Mouse (Mus musculus) thymus, adult 2 months (tissue): Measurements from ENCODE around the gene Prkag3. TPM values are rescaled to one million over a fixed set of nuclear protein-coding genes. Genes with fewer than 3 reads are reported as not detected.
A peak's percentile ranks its signal among the peaks of the same experiment; 100 is the strongest.

Source experiments
- DNase-seq: peaks from one replicate; pipeline ENCODE4 v3.0.0; 2021
- H3K27ac ChIP-seq: fragments of 200-500 bp; 2 replicates; pipeline ENCODE4 v1.5.1; 2012; ENCODE audit warnings: low read length, control low read depth; ENCODE audit not compliant: control insufficient read depth, insufficient read depth
- H3K27me3 ChIP-seq: fragments of 200-500 bp; 2 replicates; pipeline ENCODE4 v1.6.1; 2012; ENCODE audit warnings: mild to moderate bottlenecking, low read length, moderate library complexity, mixed read lengths; ENCODE audit not compliant: control insufficient read depth, insufficient read depth
- H3K36me3 ChIP-seq: fragments of 200-500 bp; 2 replicates; pipeline ENCODE4 v1.6.1; 2012; ENCODE audit warnings: mild to moderate bottlenecking, low read length, moderate library complexity; ENCODE audit not compliant: control insufficient read depth, insufficient read depth
- H3K4me1 ChIP-seq: fragments of 200-500 bp; replicated peaks from 2 replicates; pipeline ENCODE4 v1.6.1; 2012; ENCODE audit warnings: low read length; ENCODE audit not compliant: control insufficient read depth, insufficient read depth
- H3K4me3 ChIP-seq: fragments of 200-500 bp; 2 replicates; pipeline ENCODE4 v1.5.1; 2012; ENCODE audit warnings: mild to moderate bottlenecking, low read length, control low read depth, moderate library complexity; ENCODE audit not compliant: control insufficient read depth, insufficient read depth
- CTCF ChIP-seq: fragments of 200-500 bp; IDR thresholded peaks from 2 replicates; pipeline ENCODE4 v1.5.1; 2012; ENCODE audit warnings: mild to moderate bottlenecking, control low read depth, low read length, moderate library complexity, borderline replicate concordance; ENCODE audit not compliant: control insufficient read depth, poor library complexity, insufficient read depth; ENCODE audit errors: extremely low read depth
- POLR2A ChIP-seq: fragments of 200-500 bp; IDR thresholded peaks from 2 replicates; pipeline ENCODE4 v1.6.1; 2012; ENCODE audit warnings: mild to moderate bottlenecking, low read length, control low read depth, moderate library complexity; ENCODE audit not compliant: control insufficient read depth, poor library complexity, insufficient read depth; ENCODE audit errors: extremely low read depth
- WGBS: fragments of 180-500 bp; shearing (Covaris S2); methylation state at CpG from one replicate; pipeline ENCODE4 v1.1.7; 2018; 5-methylcytosine and 5-hydroxymethylcytosine counted together
- polyA plus RNA-seq: library from polyadenylated mRNA; depleted of rRNA; stranded (reverse); fragments of >200 nt; gene quantifications from 2 replicates; pipeline ENCODE4 v1.2.3, GENCODE M21; 2012

Gene Prkag3
- polyA plus RNA-seq, 1 experiment, result 0.38 TPM

DNA sequence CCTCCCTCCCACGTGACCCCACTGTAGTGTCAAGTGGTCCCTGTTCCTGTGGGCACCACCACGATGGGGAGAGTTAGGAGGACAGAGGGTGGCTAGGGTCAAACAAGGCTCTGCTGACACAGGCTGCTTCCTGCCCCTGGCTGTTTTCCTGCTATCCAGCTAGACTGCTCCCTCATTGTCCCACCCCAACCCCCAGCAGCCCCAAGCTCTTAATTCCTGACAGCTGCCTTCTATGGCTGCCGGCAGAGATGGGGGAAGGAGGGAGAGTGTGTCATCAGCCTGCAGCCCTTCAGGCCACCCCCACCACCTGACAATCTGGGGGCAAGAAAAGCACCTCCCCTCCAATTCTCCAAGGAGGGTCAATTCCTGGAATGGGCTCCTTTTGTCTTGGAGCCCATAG, 41.1 kb upstream of the Prkag3 start:
- Histone ChIP-seq H3K4me3 (no peak overlapping the region), H3K4me1 (no peaks in the 10 kb centered on the region), H3K36me3 (no peaks in the 10 kb centered on the region), H3K27me3 (peaks cover 17% of the 10 kb centered on the region; the same call in 1 of the 2 replicates), H3K27ac (no peak overlapping the region)
- no peak for TF ChIP-seq POLR2A
- no peak for TF ChIP-seq CTCF
- 60% methylated on average over 3 of the region's 3 CpGs for WGBS
- DNase-seq, result no peak

DNA sequence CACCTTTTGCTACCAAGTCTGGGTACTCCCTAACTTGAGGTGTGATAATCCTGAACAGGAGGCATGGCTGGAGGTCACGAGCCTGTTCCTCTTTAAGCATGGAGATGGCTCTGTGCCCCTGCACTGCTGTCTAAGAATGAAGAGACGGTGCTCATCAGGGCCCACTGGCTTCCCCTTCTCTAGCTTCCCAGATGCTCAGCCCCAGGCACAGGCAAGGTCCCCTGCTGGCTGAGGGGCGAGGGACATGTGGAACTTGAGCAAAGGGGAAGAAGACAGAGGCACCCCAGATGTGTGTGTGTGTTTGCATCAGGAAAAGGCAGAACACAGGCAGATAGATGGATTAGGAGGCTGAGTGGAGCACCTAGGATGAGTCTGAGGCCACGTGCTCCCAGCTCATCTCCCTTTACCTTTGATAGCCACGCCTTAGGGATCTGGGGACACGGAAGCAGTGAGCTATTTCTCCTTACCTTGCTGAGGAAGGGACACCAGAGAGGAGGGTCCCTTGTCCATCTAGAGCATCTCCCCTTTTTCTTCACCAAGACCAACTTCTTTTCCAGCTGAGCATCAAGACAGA, 39.7 kb upstream of the Prkag3 start:
- Histone ChIP-seq H3K36me3 (no peaks in the 10 kb centered on the region), H3K27me3 (peaks cover 16% of the 10 kb centered on the region; the same call in 1 of the 2 replicates), H3K4me3 (no peak overlapping the region), H3K27ac (no peak overlapping the region), H3K4me1 (no peaks in the 10 kb centered on the region)
- TF ChIP-seq POLR2A, result no peak
- no peak for TF ChIP-seq CTCF
- no peak for DNase-seq
- 30% methylated on average over 6 of the region's 6 CpGs for WGBS

DNA sequence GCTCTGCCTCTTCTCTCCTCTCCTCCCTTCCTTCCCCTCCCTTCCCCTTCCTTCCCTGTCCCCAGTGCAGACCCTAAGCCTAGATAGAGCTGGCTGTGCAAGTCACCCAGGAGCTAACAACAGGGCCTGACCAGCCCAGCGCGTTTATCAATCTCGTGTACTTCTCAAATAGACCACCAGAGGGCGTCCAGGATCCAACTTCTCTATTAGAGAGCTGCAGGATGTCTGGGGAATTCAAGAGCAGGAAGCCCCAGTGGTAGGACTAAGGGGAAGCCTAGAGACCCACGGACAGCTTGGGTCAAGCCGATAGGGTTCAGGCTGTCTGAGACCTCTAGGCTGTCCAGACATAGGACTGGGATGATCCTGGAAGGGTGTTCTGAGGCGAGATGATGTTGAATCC, 38.8 kb upstream of the Prkag3 start:
- WGBS, result 5% methylated on average over 7 of the region's 7 CpGs
- Histone ChIP-seq H3K36me3 (no peaks in the 10 kb centered on the region), H3K4me3 (no peak overlapping the region), H3K27ac (no peak overlapping the region), H3K4me1 (no peaks in the 10 kb centered on the region), H3K27me3 (peaks cover 16% of the 10 kb centered on the region; the same call in 1 of the 2 replicates)
- peak; percentile 79 for DNase-seq
- no peak for TF ChIP-seq POLR2A
- TF ChIP-seq CTCF, result peak; percentile 68; the same call in 1 of the 2 replicates

DNA sequence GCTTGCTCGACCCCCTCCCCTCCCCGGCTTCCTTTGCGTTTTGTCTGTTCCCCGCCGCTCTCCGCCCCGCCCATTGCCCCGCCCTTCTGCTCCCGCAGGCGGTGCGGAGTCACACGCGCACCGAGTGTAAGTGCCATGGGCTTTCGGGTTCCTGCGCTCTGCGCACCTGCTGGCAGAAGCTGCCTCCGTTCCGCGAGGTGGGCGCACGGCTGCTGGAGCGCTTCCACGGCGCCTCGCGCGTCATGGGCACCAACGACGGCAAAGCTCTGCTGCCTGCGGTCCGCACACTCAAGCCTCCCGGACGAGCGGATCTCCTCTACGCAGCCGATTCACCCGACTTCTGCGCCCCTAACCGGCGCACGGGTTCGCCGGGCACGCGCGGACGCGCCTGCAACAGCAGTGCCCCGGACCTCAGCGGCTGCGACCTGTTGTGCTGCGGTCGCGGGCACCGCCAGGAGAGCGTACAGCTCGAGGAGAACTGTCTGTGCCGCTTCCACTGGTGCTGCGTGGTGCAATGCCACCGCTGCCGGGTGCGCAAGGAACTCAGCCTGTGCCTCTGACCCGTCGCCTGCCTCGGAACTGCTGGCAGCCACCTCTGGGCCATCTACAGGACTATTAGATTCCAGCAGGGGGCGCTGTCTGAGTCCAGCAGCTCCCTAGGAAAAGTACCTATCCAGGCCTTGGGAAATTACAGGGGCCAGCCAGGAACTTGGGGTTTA, 35.2 kb upstream of the Prkag3 start:
- Histone ChIP-seq H3K27ac (no peak overlapping the region), H3K4me1 (peaks cover 8% of the 10 kb centered on the region; the same call in 1 of the 2 replicates), H3K27me3 (peaks cover 7% of the 10 kb centered on the region; the same call in 1 of the 2 replicates), H3K4me3 (peak overlapping the region; percentile 13), H3K36me3 (no peaks in the 10 kb centered on the region)
- no peak for DNase-seq
- 2% methylated on average over 67 of the region's 67 CpGs for WGBS
- TF ChIP-seq POLR2A (no peak), CTCF (peak; percentile 48; the same call in 1 of the 2 replicates)

- Histone ChIP-seq H3K4me1 (peaks cover 8% of the 10 kb centered on the region; the same call in 1 of the 2 replicates), H3K27ac (no peak overlapping the region), H3K27me3 (peaks cover 7% of the 10 kb centered on the region; the same call in 1 of the 2 replicates), H3K36me3 (no peaks in the 10 kb centered on the region), H3K4me3 (no peak overlapping the region)
- TF ChIP-seq CTCF (no peak), POLR2A (no peak)
- DNase-seq, result no peak
- 49% methylated on average over 13 of the region's 13 CpGs for WGBS
Observed at GRCm38 (mm10) chr1:74783554-74783953, 34.5 kb upstream of the Prkag3 start.

- H3K36me3 ChIP-seq, result no peaks in the 10 kb centered on the region
- peaks cover 7% of the 10 kb centered on the region; the same call in 1 of the 2 replicates for H3K27me3 ChIP-seq
- no peak overlapping the region for H3K4me3 ChIP-seq
- peaks cover 8% of the 10 kb centered on the region; the same call in 1 of the 2 replicates for H3K4me1 ChIP-seq
- no peak overlapping the region for H3K27ac ChIP-seq
- DNase-seq, result no peak
- WGBS, result 15% methylated on average over 14 of the region's 14 CpGs
- TF ChIP-seq POLR2A (no peak), CTCF (no peak)
Observed at GRCm38 (mm10) chr1:74782045-74782444, 33.0 kb upstream of the Prkag3 start.
